In the genomic region with DNA sequence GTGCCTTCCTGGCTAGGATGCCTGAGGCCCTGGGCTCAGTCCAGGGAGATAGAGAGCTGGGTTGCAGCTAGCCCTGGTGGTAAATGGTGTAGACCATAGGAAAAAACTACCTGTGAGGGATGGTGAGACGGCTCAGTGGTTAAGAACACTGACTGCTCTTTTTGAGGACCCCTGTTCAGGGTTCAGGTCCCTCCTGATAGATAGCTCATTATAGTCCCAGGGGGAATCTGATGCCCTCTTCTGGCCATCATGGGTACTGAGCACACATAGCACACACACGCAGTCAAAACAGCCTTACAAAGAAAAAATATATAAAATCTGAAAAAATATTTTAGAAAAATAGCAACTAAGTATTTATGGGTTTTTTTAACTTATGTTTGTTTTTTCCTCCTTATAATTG, we compare ENCODE assay signal across 14 mouse cellular contexts. TPM values are rescaled to one million over a fixed set of nuclear protein-coding genes. Genes with fewer than 3 reads are reported as not detected.
DNase-seq lines count a peak whose midpoint lies in the region; ATAC-seq and TF ChIP-seq lines count a peak whose summit lies in the region.
"Had no signal": no experiment of that assay in that cellular context is flagged by ENCODE, and none has a peak within 500 bp of the region (broad histone marks: within the 10 kb centered on the region; RNA-seq: fewer than 3 reads in every experiment).

No protein-coding gene starts in this region.

- TF ChIP-seq EP300 in MEL (IDR thresholded peaks at IDR 0.05; ENCODE audit: low read depth in 1 of 2, low read length in 2 of 2): no peak

- H3K4me3 ChIP-seq in intestine, postnatal 0 days (ENCODE audit: low read depth, low read length): no peak overlapping the region
- no peak overlapping the region for H3K4me3 ChIP-seq in intestine, embryonic 16.5 days (ENCODE audit: low read length)
- H3K4me3 ChIP-seq in MEL (ENCODE audit: control insufficient read depth in 1 of 2, insufficient read depth in 1 of 2, low read depth in 2 of 2, low read length in 2 of 2): no peak overlapping the region
- H3K4me3 ChIP-seq in hindbrain, embryonic 10.5 days: no peak overlapping the region
- H3K4me3 ChIP-seq: forebrain, embryonic 10.5 days; heart, embryonic 15.5 days; kidney, embryonic 15.5 days had no signal

- H3K9me3 ChIP-seq in intestine, postnatal 0 days (ENCODE audit: control insufficient read depth): no peaks in the 10 kb centered on the region
- no peaks in the 10 kb centered on the region for H3K9me3 ChIP-seq in intestine, embryonic 16.5 days (ENCODE audit: control insufficient read depth, low read length)
- H3K9me3 ChIP-seq in MEL (replicated peaks; ENCODE audit: insufficient read depth, low read length): no peaks in the 10 kb centered on the region
- no peaks in the 10 kb centered on the region for H3K9me3 ChIP-seq in hindbrain, embryonic 10.5 days
- H3K9me3 ChIP-seq: forebrain, embryonic 10.5 days; heart, embryonic 15.5 days; kidney, embryonic 15.5 days had no signal

- DNase-seq in retina, embryonic 14.5 days (ENCODE audit: low spot score): peak; percentile 26
- DNase-seq in retina, postnatal 1 day: no peak
- DNase-seq in MEL (ENCODE audit: low read depth, low spot score): peak; percentile 75
- DNase-seq in naive thymus-derived CD4-positive, alpha-beta T cell, adult 2 months (ENCODE audit: low read depth): peak; percentile 53
- DNase-seq in ovary, postnatal 36 days (ENCODE audit: low spot score): no peak
- no peak for DNase-seq in hindbrain, embryonic 10.5 days (ENCODE audit: low spot score)
- DNase-seq: gastrocnemius, postnatal 10 days; lung, postnatal 10 days had no signal

- H3K79me2 ChIP-seq in MEL (ENCODE audit: control insufficient read depth, insufficient read depth, low read length, poor library complexity): peaks cover 26% of the 10 kb centered on the region

- no peaks in the 10 kb centered on the region for H3K27me3 ChIP-seq in intestine, postnatal 0 days (replicated peaks; ENCODE audit: control insufficient read depth, insufficient read depth, low read length)
- H3K27me3 ChIP-seq in intestine, embryonic 16.5 days (replicated peaks; ENCODE audit: control insufficient read depth, insufficient read depth, low read length): no peaks in the 10 kb centered on the region
- no peaks in the 10 kb centered on the region for H3K27me3 ChIP-seq in MEL (ENCODE audit: control insufficient read depth in 1 of 2, insufficient read depth in 2 of 2, low read length in 2 of 2)
- H3K27me3 ChIP-seq in hindbrain, embryonic 10.5 days (ENCODE audit: insufficient read depth, poor library complexity, severe bottlenecking): no peaks in the 10 kb centered on the region
- H3K27me3 ChIP-seq: heart, embryonic 15.5 days; kidney, embryonic 15.5 days had no signal

- TF ChIP-seq POLR2A in MEL (IDR thresholded peaks at IDR 0.05; ENCODE audit: control insufficient read depth in 1 of 2, insufficient read depth in 1 of 2, low read depth in 1 of 2, low read length in 2 of 2, poor library complexity in 1 of 2): no peak

- H3K9ac ChIP-seq in intestine, postnatal 0 days (ENCODE audit: low read depth, low read length): no peak overlapping the region
- H3K9ac ChIP-seq in intestine, embryonic 16.5 days (ENCODE audit: low read depth, low read length): no peak overlapping the region
- H3K9ac ChIP-seq in MEL (ENCODE audit: control insufficient read depth, low read depth, low read length, poor library complexity, severe bottlenecking): no peak overlapping the region
- H3K9ac ChIP-seq: heart, embryonic 15.5 days; kidney, embryonic 15.5 days had no signal

- WGBS in intestine, postnatal 0 days: 98% methylated on average over 2 of the region's 2 CpGs
- WGBS in intestine, embryonic 16.5 days: 99% methylated on average over 2 of the region's 2 CpGs
- 95% methylated on average over 2 of the region's 2 CpGs for WGBS in hindbrain, embryonic 10.5 days

- peak; percentile 13; the same call in 1 of the 2 replicates for TF ChIP-seq RAD21 in MEL (IDR thresholded peaks at IDR 0.05; ENCODE audit: low read depth, low read length)

- TF ChIP-seq CTCF in intestine, postnatal 0 days (IDR thresholded peaks at IDR 0.05; ENCODE audit: low read depth): peak; percentile 58
- TF ChIP-seq CTCF in MEL (IDR thresholded peaks at IDR 0.05 in 2 of 3, conservative IDR thresholded peaks at IDR 0.05 in 1 of 3; ENCODE audit: control insufficient read depth in 1 of 3, insufficient read depth in 1 of 3, low read depth in 2 of 3, low read length in 3 of 3, poor library complexity in 1 of 3, severe bottlenecking in 1 of 3): peak; percentile 69 to 81 (median 70)

- H3K27ac ChIP-seq in intestine, postnatal 0 days (ENCODE audit: low read depth, low read length): no peak overlapping the region
- no peak overlapping the region for H3K27ac ChIP-seq in intestine, embryonic 16.5 days (ENCODE audit: low read length)
- no peak overlapping the region for H3K27ac ChIP-seq in MEL (ENCODE audit: control insufficient read depth, low read depth, low read length)
- no peak overlapping the region for H3K27ac ChIP-seq in hindbrain, embryonic 10.5 days
- H3K27ac ChIP-seq: forebrain, embryonic 10.5 days; heart, embryonic 15.5 days; kidney, embryonic 15.5 days had no signal

- H3K36me3 ChIP-seq in intestine, postnatal 0 days (ENCODE audit: control insufficient read depth, insufficient read depth): peaks cover 6% of the 10 kb centered on the region; the same call in 1 of the 2 replicates
- no peaks in the 10 kb centered on the region for H3K36me3 ChIP-seq in intestine, embryonic 16.5 days (ENCODE audit: control insufficient read depth, insufficient read depth, low read length)
- H3K36me3 ChIP-seq in MEL (ENCODE audit: control insufficient read depth in 1 of 2, insufficient read depth in 2 of 2, low read length in 2 of 2): no peaks in the 10 kb centered on the region; a peak in 2 of 4 replicates
- H3K36me3 ChIP-seq in hindbrain, embryonic 10.5 days: peaks cover 21% of the 10 kb centered on the region

- no peak overlapping the region for H3K4me2 ChIP-seq in intestine, postnatal 0 days (replicated peaks; ENCODE audit: low read depth)
- no peak overlapping the region for H3K4me2 ChIP-seq in intestine, embryonic 16.5 days (ENCODE audit: low read depth, low read length)
- H3K4me2 ChIP-seq: heart, embryonic 15.5 days; kidney, embryonic 15.5 days had no signal

- peaks cover 4% of the 10 kb centered on the region; the same call in 1 of the 2 replicates for H3K4me1 ChIP-seq in intestine, postnatal 0 days (replicated peaks; ENCODE audit: control insufficient read depth, insufficient read depth, low read length)
- 0 out of 2 replicates have a peak, but pooled peaks cover 4% of the 10 kb centered on the region for H3K4me1 ChIP-seq in intestine, embryonic 16.5 days (ENCODE audit: control insufficient read depth, insufficient read depth, low read length)
- peaks cover 2 to 4% of the 10 kb centered on the region in 2 experiments; a peak in 3 of 4 replicates for H3K4me1 ChIP-seq in MEL (ENCODE audit: control insufficient read depth in 1 of 2, insufficient read depth in 2 of 2, low read length in 2 of 2)
- H3K4me1 ChIP-seq in hindbrain, embryonic 10.5 days (replicated peaks): peaks cover 10% of the 10 kb centered on the region

- ATAC-seq in intestine, postnatal 0 days: no peak
- no peak for ATAC-seq in intestine, embryonic 16.5 days

TF ChIP-seq in MEL, 35 proteins besides CTCF, POLR2A, EP300 and RAD21:
- TF ChIP-seq USF2 (IDR thresholded peaks at IDR 0.05; ENCODE audit: borderline replicate concordance in 1 of 2, insufficient read depth in 1 of 2, low read depth in 1 of 2, low read length in 2 of 2) (no peak), UBTF (IDR thresholded peaks at IDR 0.05; ENCODE audit: borderline replicate concordance, insufficient read depth, low read depth, low read length) (no peak), SMC3 (IDR thresholded peaks at IDR 0.05; ENCODE audit: low read depth, low read length) (peak; percentile 50)

RNA-seq across cellular contexts. Expression of a gene that starts 6.3 kb away (rescaled TPM):
- polyA plus RNA-seq in intestine, postnatal 0 days (2015; fragmentation: Nextera tagmentation; extraction: Ambion mirVana): 4.1 and 4.6 TPM in 2 replicates
- polyA plus RNA-seq in intestine, embryonic 16.5 days (2015; fragmentation: Nextera tagmentation; extraction: Ambion mirVana): 9.8 and 10.1 TPM in 2 replicates
- 32.6 and 32.9 TPM in 2 replicates for total RNA-seq in MEL (2012; rRNA removed)
- 10 to 100 TPM in 1 of 2 experiments, not detected in 1; 24.4 TPM for polyA plus RNA-seq in MEL (2012; ENCODE audit: insufficient read depth in 1 of 2, insufficient read length in 2 of 2, low read depth in 1 of 2, low replicate concordance in 2 of 2, missing spikeins in 1 of 2)
- 25.7 and 25.9 TPM in 2 replicates for polyA plus RNA-seq in hindbrain, embryonic 10.5 days (2016; fragmentation: Nextera tagmentation; extraction: Ambion mirVana)

RNA-seq across cellular contexts. Expression of a gene that starts 9.6 kb away (rescaled TPM):
- polyA plus RNA-seq in intestine, postnatal 0 days (2015; fragmentation: Nextera tagmentation; extraction: Ambion mirVana): not detected in 2 replicates
- polyA plus RNA-seq in intestine, embryonic 16.5 days (2015; fragmentation: Nextera tagmentation; extraction: Ambion mirVana): not detected in 2 replicates
- 0.58 and 0.92 TPM in 2 replicates for total RNA-seq in MEL (2012; rRNA removed)
- under 1 TPM in 1 of 2 experiments, not detected in 1; 0.72 TPM for polyA plus RNA-seq in MEL (2012; ENCODE audit: insufficient read depth in 1 of 2, insufficient read length in 2 of 2, low read depth in 1 of 2, low replicate concordance in 2 of 2, missing spikeins in 1 of 2)
- not detected in 2 replicates for polyA plus RNA-seq in hindbrain, embryonic 10.5 days (2016; fragmentation: Nextera tagmentation; extraction: Ambion mirVana)
- total RNA-seq: gastrocnemius, postnatal 10 days; left cerebral cortex, adult 8-10 months had no signal
- polyA plus RNA-seq: forebrain, embryonic 10.5 days; heart, embryonic 15.5 days; kidney, embryonic 15.5 days had no signal

RNA-seq across cellular contexts. Expression of a gene that starts 21.1 kb away (rescaled TPM):
- 191 and 210 TPM in 2 replicates for polyA plus RNA-seq in intestine, postnatal 0 days (2015; fragmentation: Nextera tagmentation; extraction: Ambion mirVana)
- 168 and 189 TPM in 2 replicates for polyA plus RNA-seq in intestine, embryonic 16.5 days (2015; fragmentation: Nextera tagmentation; extraction: Ambion mirVana)
- 7.9 and 8.9 TPM in 2 replicates for total RNA-seq in MEL (2012; rRNA removed)
- 10 to 100 TPM in 1 of 2 experiments, not detected in 1; 15.6 TPM for polyA plus RNA-seq in MEL (2012; ENCODE audit: insufficient read depth in 1 of 2, insufficient read length in 2 of 2, low read depth in 1 of 2, low replicate concordance in 2 of 2, missing spikeins in 1 of 2)
- 57.4 and 75.7 TPM in 2 replicates for polyA plus RNA-seq in hindbrain, embryonic 10.5 days (2016; fragmentation: Nextera tagmentation; extraction: Ambion mirVana)

RNA-seq across cellular contexts. Expression of a gene that starts 22.9 kb away (rescaled TPM):
- 24.2 and 26.2 TPM in 2 replicates for polyA plus RNA-seq in intestine, postnatal 0 days (2015; fragmentation: Nextera tagmentation; extraction: Ambion mirVana)
- polyA plus RNA-seq in intestine, embryonic 16.5 days (2015; fragmentation: Nextera tagmentation; extraction: Ambion mirVana): 27.5 and 27.6 TPM in 2 replicates
- total RNA-seq in MEL (2012; rRNA removed): 21.5 and 22.2 TPM in 2 replicates
- polyA plus RNA-seq in MEL (2012; ENCODE audit: insufficient read depth in 1 of 2, insufficient read length in 2 of 2, low read depth in 1 of 2, low replicate concordance in 2 of 2, missing spikeins in 1 of 2): 10 to 100 TPM in 1 of 2 experiments, not detected in 1; 43.0 TPM
- 3.0 and 3.5 TPM in 2 replicates for polyA plus RNA-seq in hindbrain, embryonic 10.5 days (2016; fragmentation: Nextera tagmentation; extraction: Ambion mirVana)

Comparison
In these comparisons a context has a peak if more than half of its experiments do, and no peak if none do; other contexts are left out.
1. DNase-seq: peak in retina, embryonic 14.5 days (single experiment), MEL (single experiment) and naive thymus-derived CD4-positive, alpha-beta T cell, adult 2 months (single experiment); none in retina, postnatal 1 day (single experiment), ovary, postnatal 36 days (single experiment) and hindbrain, embryonic 10.5 days (single experiment).